Mouse (Mus musculus) C2C12 (cell line): Measurements from ENCODE around the gene Rrp8.

ENCODE experiments used
- CTCF ChIP-seq: IDR thresholded peaks from one replicate; pipeline ENCODE4 v1.5.1; 2011; ENCODE audit not compliant: control insufficient read depth, insufficient read depth, insufficient read length
- MAX ChIP-seq: IDR thresholded peaks from one replicate; pipeline ENCODE4 v1.6.1; 2011; ENCODE audit warnings: mild to moderate bottlenecking, control low read depth

DNA sequence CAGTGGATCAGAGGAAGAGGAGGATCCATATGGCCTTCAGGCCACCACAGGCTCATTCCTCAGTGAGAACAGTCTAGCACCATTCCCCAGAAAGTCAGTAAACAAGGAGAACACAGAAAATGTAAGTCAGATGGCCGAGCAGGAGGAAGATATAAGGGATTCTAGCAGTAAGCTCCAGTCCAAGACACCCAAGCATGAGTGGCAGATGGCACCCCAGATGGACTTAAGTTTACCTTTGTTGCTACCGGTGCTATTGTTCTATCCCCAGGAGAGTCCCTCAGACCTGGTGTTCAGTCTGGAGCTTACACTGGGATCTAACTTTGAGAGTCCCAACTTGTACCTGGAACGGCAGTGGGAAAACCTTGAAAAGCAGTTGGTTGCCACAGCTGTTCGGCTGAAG is 33.4 kb downstream of the Rrp8 start:
- TF ChIP-seq CTCF (no peak), MAX (no peak)
